Mouse (Mus musculus) heart, embryonic 10.5 days (tissue): ENCODE results near the gene Fam187a. TPM values are rescaled to one million over a fixed set of nuclear protein-coding genes. Genes with fewer than 3 reads are reported as not detected.

Experiments
- DNase-seq: peaks from one replicate; pipeline ENCODE4 v3.0.0-alpha.2; 2017; ENCODE audit warnings: low spot score
- H3K27ac ChIP-seq: fragments of 300-500 bp; sonication (generic); 2 replicates; pipeline ENCODE4 v1.5.1; 2016; ENCODE audit warnings: mild to moderate bottlenecking
- H3K27me3 ChIP-seq: fragments of 300-500 bp; sonication (generic); 2 replicates; pipeline ENCODE4 v1.6.1; 2016; ENCODE audit warnings: mild to moderate bottlenecking; ENCODE audit not compliant: poor library complexity, insufficient read depth, severe bottlenecking
- H3K36me3 ChIP-seq: fragments of 300-500 bp; sonication (generic); 2 replicates; pipeline ENCODE4 v1.6.1; 2016; ENCODE audit warnings: mild to moderate bottlenecking, moderate library complexity
- H3K4me1 ChIP-seq: fragments of 300-500 bp; sonication (generic); 2 replicates; pipeline ENCODE4 v1.6.1; 2016; ENCODE audit warnings: mild to moderate bottlenecking
- H3K4me3 ChIP-seq: fragments of 300-500 bp; sonication (generic); 2 replicates; pipeline ENCODE4 v1.5.1; 2016; ENCODE audit warnings: mild to moderate bottlenecking, moderate library complexity
- H3K9me3 ChIP-seq: fragments of 300-500 bp; sonication (generic); 2 replicates; pipeline ENCODE4 v1.6.1; 2016; ENCODE audit warnings: mild to moderate bottlenecking, moderate library complexity
- WGBS: fragments of 180-500 bp; shearing (Covaris S2); methylation state at CpG from one replicate; pipeline ENCODE4 v1.1.7; 2016; 5-methylcytosine and 5-hydroxymethylcytosine counted together
- polyA plus RNA-seq: library from polyadenylated mRNA; unstranded; fragments of >200 nt; fragmentation: Nextera tagmentation; extraction: Ambion mirVana; gene quantifications from 2 replicates; pipeline ENCODE4 v1.2.1, GENCODE M21; 2016

The Fam187a gene
- polyA plus RNA-seq, 1 experiment from 2014 or later, result not detected

GRCm38 (mm10) chr11:102874801-102875334 lies 10.1 kb upstream of the Fam187a start:
- no peak overlapping the region for H3K4me3 ChIP-seq
- H3K9me3 ChIP-seq, result no peaks in the 10 kb centered on the region
- H3K4me1 ChIP-seq, result peaks cover 9% of the 10 kb centered on the region
- no peak overlapping the region for H3K27ac ChIP-seq
- peaks cover 67% of the 10 kb centered on the region for H3K36me3 ChIP-seq
- no peak for DNase-seq
- H3K27me3 ChIP-seq, result no peaks in the 10 kb centered on the region
- 90% methylated on average over 7 of the region's 7 CpGs for WGBS

GRCm38 (mm10) chr11:102879558-102879957 lies 5.4 kb upstream of the Fam187a start:
- Histone ChIP-seq H3K27me3 (peaks cover 12% of the 10 kb centered on the region; the same call in 1 of the 2 replicates), H3K9me3 (no peaks in the 10 kb centered on the region), H3K36me3 (peaks cover 32% of the 10 kb centered on the region), H3K4me1 (peaks cover 26% of the 10 kb centered on the region), H3K4me3 (peak overlapping the region; percentile 86), H3K27ac (no peak overlapping the region)
- 87% methylated on average over 2 of the region's 2 CpGs for WGBS
- no peak for DNase-seq

GRCm38 (mm10) chr11:102880585-102881313 lies 4.2 kb upstream of the Fam187a start, which contains the start of the genes Eftud2 and Ccdc103:
TSS of gene Eftud2 (minus strand) at chr11:102880985.
TSS of gene Ccdc103 (plus strand) at chr11:102881204.
- H3K36me3 ChIP-seq, result peaks cover 20% of the 10 kb centered on the region
- DNase-seq, result peak; percentile 96
- peak within 1 kb of the TSS; percentile 86 for H3K4me3 ChIP-seq
- under 1% methylated on average over 62 of the region's 62 CpGs for WGBS
- H3K27ac ChIP-seq, result peak within 1 kb of the TSS; percentile 98
- no peaks in the 10 kb centered on the region for H3K9me3 ChIP-seq
- peaks cover 30% of the 10 kb centered on the region for H3K4me1 ChIP-seq
- peaks cover 18% of the 10 kb centered on the region; the same call in 1 of the 2 replicates for H3K27me3 ChIP-seq

GRCm38 (mm10) chr11:102881314-102882198 lies 3.4 kb upstream of the Fam187a start:
- peak overlapping the region; percentile 86 for H3K4me3 ChIP-seq
- H3K9me3 ChIP-seq, result no peaks in the 10 kb centered on the region
- peaks cover 12% of the 10 kb centered on the region for H3K36me3 ChIP-seq
- H3K27ac ChIP-seq, result peak overlapping the region; percentile 98
- WGBS, result 16% methylated on average over 13 of the region's 13 CpGs
- peaks cover 26% of the 10 kb centered on the region; the same call in 1 of the 2 replicates for H3K27me3 ChIP-seq
- H3K4me1 ChIP-seq, result peaks cover 30% of the 10 kb centered on the region
- no peak for DNase-seq

- 78% methylated on average over 5 of the region's 5 CpGs for WGBS
- Histone ChIP-seq H3K27ac (no peak overlapping the region), H3K27me3 (peaks cover 65% of the 10 kb centered on the region), H3K36me3 (no peaks in the 10 kb centered on the region), H3K4me3 (no peak overlapping the region), H3K9me3 (no peaks in the 10 kb centered on the region), H3K4me1 (peaks cover 15% of the 10 kb centered on the region)
- no peak for DNase-seq
Observed at GRCm38 (mm10) chr11:102887433-102887832, 2.5 kb downstream of the Fam187a start.

- WGBS, result 73% methylated on average over 3 of the region's 3 CpGs
- Histone ChIP-seq H3K27me3 (peaks cover 67% of the 10 kb centered on the region), H3K4me3 (no peak overlapping the region), H3K27ac (no peak overlapping the region), H3K36me3 (no peaks in the 10 kb centered on the region), H3K9me3 (no peaks in the 10 kb centered on the region), H3K4me1 (peaks cover 19% of the 10 kb centered on the region)
- DNase-seq, result no peak
Observed at GRCm38 (mm10) chr11:102888135-102888534, 3.2 kb downstream of the Fam187a start.

GRCm38 (mm10) chr11:102890096-102890495 lies 5.1 kb downstream of the Fam187a start:
- Histone ChIP-seq H3K27ac (no peak overlapping the region), H3K27me3 (peaks cover 81% of the 10 kb centered on the region), H3K36me3 (no peaks in the 10 kb centered on the region), H3K4me1 (peaks cover 10% of the 10 kb centered on the region; the same call in 1 of the 2 replicates), H3K4me3 (no peak overlapping the region), H3K9me3 (no peaks in the 10 kb centered on the region)
- WGBS, result 70% methylated on average over 5 of the region's 5 CpGs
- no peak for DNase-seq

- DNase-seq, result peak; percentile 92
- no peaks in the 10 kb centered on the region for H3K9me3 ChIP-seq
- H3K27ac ChIP-seq, result peak overlapping the region; percentile 42
- no peaks in the 10 kb centered on the region for H3K36me3 ChIP-seq
- H3K4me1 ChIP-seq, result peaks cover 30% of the 10 kb centered on the region
- H3K27me3 ChIP-seq, result peaks cover 81% of the 10 kb centered on the region
- WGBS, result 3% methylated on average over 43 of the region's 43 CpGs
- H3K4me3 ChIP-seq, result peak overlapping the region; percentile 55
Observed at GRCm38 (mm10) chr11:102893015-102893651, 8.2 kb downstream of the Fam187a start.

GRCm38 (mm10) chr11:102894716-102895115 lies 9.7 kb downstream of the Fam187a start:
- 85% methylated on average over 4 of the region's 4 CpGs for WGBS
- Histone ChIP-seq H3K27ac (no peak overlapping the region), H3K36me3 (no peaks in the 10 kb centered on the region), H3K4me3 (no peak overlapping the region), H3K4me1 (peaks cover 34% of the 10 kb centered on the region), H3K9me3 (no peaks in the 10 kb centered on the region), H3K27me3 (peaks cover 85% of the 10 kb centered on the region)
- no peak for DNase-seq

- DNase-seq, result peak; percentile 88
- no peak overlapping the region; the same call in 1 of the 2 replicates for H3K27ac ChIP-seq
- H3K27me3 ChIP-seq, result peaks cover 86% of the 10 kb centered on the region
- no peaks in the 10 kb centered on the region for H3K9me3 ChIP-seq
- H3K4me1 ChIP-seq, result peaks cover 34% of the 10 kb centered on the region
- H3K4me3 ChIP-seq, result no peak overlapping the region
- WGBS, result 35% methylated on average over 9 of the region's 9 CpGs
- H3K36me3 ChIP-seq, result no peaks in the 10 kb centered on the region
Observed at GRCm38 (mm10) chr11:102895779-102896178, 10.8 kb downstream of the Fam187a start.

- DNase-seq, result no peak
- Histone ChIP-seq H3K27ac (0 out of 2 replicates have a peak overlapping the region, but pooled peaks have one; percentile 17), H3K27me3 (peaks cover 82% of the 10 kb centered on the region), H3K9me3 (no peaks in the 10 kb centered on the region), H3K4me1 (peaks cover 34% of the 10 kb centered on the region), H3K4me3 (no peak overlapping the region), H3K36me3 (no peaks in the 10 kb centered on the region)
- WGBS, result 75% methylated on average over 20 of the region's 20 CpGs
Observed at GRCm38 (mm10) chr11:102896641-102897040, 11.7 kb downstream of the Fam187a start.

GRCm38 (mm10) chr11:102898408-102898807 lies 13.4 kb downstream of the Fam187a start:
- peaks cover 70% of the 10 kb centered on the region for H3K27me3 ChIP-seq
- H3K9me3 ChIP-seq, result no peaks in the 10 kb centered on the region
- no peak for DNase-seq
- no peaks in the 10 kb centered on the region for H3K36me3 ChIP-seq
- WGBS, result 79% methylated on average over 9 of the region's 9 CpGs
- H3K4me1 ChIP-seq, result peaks cover 27% of the 10 kb centered on the region
- peak overlapping the region; percentile 44; the same call in 1 of the 2 replicates for H3K27ac ChIP-seq
- no peak overlapping the region for H3K4me3 ChIP-seq
